Mouse (Mus musculus): Measurements from ENCODE around the gene Gpr25. TPM values are rescaled to one million over a fixed set of nuclear protein-coding genes. Genes with fewer than 3 reads are reported as not detected.

Gpr25 gene
- total RNA-seq, 2 experiments from 2014 or later = 7.4 to 9.0 TPM

Other genes starting within 250 kb of the Gpr25 start
- gene Ascl5, start 210.1 kb downstream of the Gpr25 start, total RNA-seq (2021) = 1 to 10 TPM in 1 of 2 experiments, under 1 TPM in 1; 0.66 to 1.2 TPM
- 1 to 10 TPM; 1.5 to 2.4 TPM for gene Cacna1s, start 208.1 kb downstream of the Gpr25 start, total RNA-seq (2021)
- 100 to 1,000 TPM; 329 to 393 TPM for gene Kif21b, start 129.5 kb downstream of the Gpr25 start, total RNA-seq (2021)
- 1 to 10 TPM in 1 of 2 experiments, under 1 TPM in 1; 0.97 to 1.2 TPM for gene Mroh3, start 48.0 kb downstream of the Gpr25 start, total RNA-seq (2021)
- 1 to 10 TPM; 3.7 to 4.4 TPM for gene Inava, start 26.6 kb downstream of the Gpr25 start, total RNA-seq (2021)
- 100 to 1,000 TPM; 153 to 155 TPM for gene Camsap2, start 85.2 kb upstream of the Gpr25 start, total RNA-seq (2021)
- 10 to 100 TPM; 10.3 TPM for gene Ddx59, start 154.4 kb upstream of the Gpr25 start, total RNA-seq (2021)
- under 1 TPM; 0.75 to 0.79 TPM for gene Kif14, start 205.5 kb upstream of the Gpr25 start, total RNA-seq (2021)

Measured in left cerebral cortex, postnatal 10 days (tissue).